Mouse (Mus musculus): ENCODE data around the gene Sez6l2. TPM values are rescaled to one million over a fixed set of nuclear protein-coding genes. Genes with fewer than 3 reads are reported as not detected.

Sez6l2 gene
- polyA plus RNA-seq, 1 experiment from 2014 or later, result 13.8 TPM

GRCm38 (mm10) chr7:126941171-126941570 lies 9.2 kb upstream of the Sez6l2 start:
- H3K4me3 ChIP-seq, result no peak overlapping the region
- no peaks in the 10 kb centered on the region for H3K27me3 ChIP-seq
- H3K36me3 ChIP-seq, result peaks cover 40% of the 10 kb centered on the region
- H3K9ac ChIP-seq (replicated peaks), result no peak overlapping the region
- H3K27ac ChIP-seq (replicated peaks), result no peak overlapping the region
- no peak overlapping the region for H3K4me2 ChIP-seq (replicated peaks)
- H3K9me3 ChIP-seq, result no peaks in the 10 kb centered on the region
- peaks cover 11% of the 10 kb centered on the region for H3K4me1 ChIP-seq
- 57% methylated on average over 6 of the region's 6 CpGs for WGBS
- ATAC-seq (ENCODE audit: low FRiP score, low read depth), result no peak

DNA sequence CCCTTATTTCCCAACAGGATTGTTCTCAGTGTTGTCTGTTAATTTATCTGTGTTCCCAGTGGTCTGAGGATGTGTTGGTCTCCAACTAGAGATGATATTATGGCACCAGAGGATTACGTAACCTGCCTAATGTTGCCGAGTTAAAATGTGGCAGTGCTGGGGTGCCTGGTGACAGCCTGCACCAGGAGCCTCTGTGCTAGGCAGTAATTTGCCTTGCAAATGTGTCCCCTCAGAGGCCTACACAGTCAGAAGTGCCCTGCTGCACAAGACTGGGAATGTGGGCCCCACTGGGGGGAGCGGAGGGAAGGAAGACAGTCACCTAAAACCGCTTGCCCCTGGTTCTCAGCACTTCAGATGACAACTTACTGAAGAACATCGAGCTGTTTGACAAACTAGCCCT lies 8.6 kb upstream of the Sez6l2 start:
- Histone ChIP-seq H3K27me3 (no peaks in the 10 kb centered on the region), H3K36me3 (peaks cover 36% of the 10 kb centered on the region), H3K9ac (replicated peaks) (no peak overlapping the region), H3K4me2 (replicated peaks) (no peak overlapping the region), H3K4me1 (peaks cover 11% of the 10 kb centered on the region), H3K27ac (replicated peaks) (0 out of 2 replicates have a peak overlapping the region, but pooled peaks have one; percentile 20), H3K4me3 (no peak overlapping the region), H3K9me3 (no peaks in the 10 kb centered on the region)
- WGBS, result 46% methylated on average over 5 of the region's 5 CpGs
- no peak for ATAC-seq (ENCODE audit: low FRiP score, low read depth)

DNA sequence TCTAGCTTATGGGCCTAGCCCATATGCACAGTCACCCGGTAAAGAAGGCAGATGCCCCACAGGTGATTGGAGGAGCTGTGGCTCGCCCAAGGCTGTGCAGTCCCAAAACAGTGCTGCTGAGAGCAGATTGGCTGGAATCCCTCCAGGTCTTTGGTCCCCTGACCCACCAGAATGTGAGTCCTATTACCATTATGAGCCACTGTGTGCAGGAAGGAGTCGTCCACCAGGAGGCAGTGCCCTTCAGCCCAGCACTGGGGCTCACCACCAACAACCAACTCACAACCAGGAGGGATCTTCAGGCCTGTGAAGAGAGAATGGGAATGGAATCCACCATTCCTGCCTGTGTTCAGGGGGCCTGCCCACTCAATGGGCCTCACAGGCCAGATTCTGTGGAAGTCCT lies 3.8 kb upstream of the Sez6l2 start:
- H3K36me3 ChIP-seq, result peaks cover 25% of the 10 kb centered on the region
- H3K27me3 ChIP-seq, result peaks cover 27% of the 10 kb centered on the region
- no peak overlapping the region for H3K4me2 ChIP-seq (replicated peaks)
- H3K4me3 ChIP-seq, result no peak overlapping the region
- no peaks in the 10 kb centered on the region for H3K9me3 ChIP-seq
- ATAC-seq (ENCODE audit: low FRiP score, low read depth), result no peak
- H3K9ac ChIP-seq (replicated peaks), result no peak overlapping the region
- H3K4me1 ChIP-seq, result peaks cover 26% of the 10 kb centered on the region
- no peak overlapping the region for H3K27ac ChIP-seq (replicated peaks)
- WGBS, result 44% methylated on average over 3 of the region's 3 CpGs

DNA sequence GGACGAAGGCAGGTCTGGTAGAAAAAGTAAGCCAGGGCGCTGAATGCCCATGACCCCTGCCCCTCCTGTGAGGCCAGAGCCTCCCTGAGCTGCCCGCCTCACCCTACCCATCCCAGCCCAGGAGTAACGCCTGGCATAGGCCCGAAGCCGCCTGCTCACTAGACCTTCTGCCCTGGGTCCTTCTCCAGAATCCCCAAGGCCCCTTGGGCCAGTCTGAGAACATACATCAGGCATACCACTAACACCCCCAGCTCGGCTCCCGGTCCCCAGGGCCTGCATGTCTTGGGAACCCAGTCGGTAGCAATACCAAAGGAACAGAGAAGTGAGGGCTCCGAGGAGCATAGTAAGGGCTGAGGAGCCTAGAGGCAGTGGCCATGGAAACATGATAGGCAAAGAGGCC lies 1.7 kb upstream of the Sez6l2 start:
- Histone ChIP-seq H3K9ac (replicated peaks) (peak overlapping the region; percentile 68), H3K27ac (replicated peaks) (peak overlapping the region; percentile 87), H3K36me3 (peaks cover 15% of the 10 kb centered on the region; the same call in 1 of the 2 replicates), H3K4me1 (peaks cover 34% of the 10 kb centered on the region), H3K4me2 (replicated peaks) (peak overlapping the region; percentile 98), H3K27me3 (peaks cover 43% of the 10 kb centered on the region), H3K9me3 (no peaks in the 10 kb centered on the region), H3K4me3 (peak overlapping the region; percentile 51)
- 75% methylated on average over 9 of the region's 10 CpGs for WGBS
- ATAC-seq (ENCODE audit: low FRiP score, low read depth), result no peak

DNA sequence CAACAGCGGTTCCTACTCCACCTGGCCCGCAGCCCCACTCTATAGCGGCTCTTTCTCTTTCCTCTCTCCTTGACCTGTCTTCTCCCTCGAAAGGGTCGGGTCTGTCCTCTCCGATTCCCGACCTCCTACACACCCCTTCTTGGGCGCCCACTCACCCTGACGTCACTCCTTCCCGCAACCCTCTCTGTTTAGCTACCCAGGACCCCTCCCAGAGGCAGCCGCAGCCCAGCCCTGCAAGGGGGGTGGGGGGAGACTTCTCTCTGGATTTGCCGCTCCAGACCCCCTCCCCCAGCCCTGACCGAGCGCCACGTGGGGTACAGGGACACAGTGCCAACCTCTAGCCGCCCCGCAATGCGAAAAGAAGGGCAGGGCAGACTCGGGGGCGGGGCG lies 965 bp upstream of the Sez6l2 start, which contains the start of gene Asphd1:
Asphd1 (minus strand) TSS at position 180 of the 390 bp plus-strand sequence.
- under 1% methylated on average over 21 of the region's 21 CpGs for WGBS
- peak within 1 kb of the TSS; percentile 98 for H3K4me2 ChIP-seq (replicated peaks)
- H3K4me1 ChIP-seq, result peaks cover 34% of the 10 kb centered on the region
- H3K36me3 ChIP-seq, result peaks cover 15% of the 10 kb centered on the region; the same call in 1 of the 2 replicates
- peak within 1 kb of the TSS; percentile 68 for H3K9ac ChIP-seq (replicated peaks)
- peak within 1 kb of the TSS; percentile 51 for H3K4me3 ChIP-seq
- no peaks in the 10 kb centered on the region for H3K9me3 ChIP-seq
- peaks cover 45% of the 10 kb centered on the region for H3K27me3 ChIP-seq
- peak; percentile 52 for ATAC-seq (ENCODE audit: low FRiP score, low read depth)
- peak within 1 kb of the TSS; percentile 87 for H3K27ac ChIP-seq (replicated peaks)

GRCm38 (mm10) chr7:126950647-126951615 lies 568 bp downstream of the Sez6l2 start:
- Histone ChIP-seq H3K27ac (replicated peaks) (peak overlapping the region; percentile 87), H3K9ac (replicated peaks) (peak overlapping the region; percentile 68), H3K9me3 (no peaks in the 10 kb centered on the region), H3K36me3 (0 out of 2 replicates have a peak, but pooled peaks cover 5% of the 10 kb centered on the region), H3K4me2 (replicated peaks) (peak overlapping the region; percentile 98), H3K4me3 (peak overlapping the region; percentile 51), H3K27me3 (peaks cover 45% of the 10 kb centered on the region), H3K4me1 (peaks cover 34% of the 10 kb centered on the region)
- 4% methylated on average over 26 of the region's 26 CpGs for WGBS
- peak; percentile 17; the same call in 1 of the 2 replicates for ATAC-seq (ENCODE audit: low FRiP score, low read depth)

DNA sequence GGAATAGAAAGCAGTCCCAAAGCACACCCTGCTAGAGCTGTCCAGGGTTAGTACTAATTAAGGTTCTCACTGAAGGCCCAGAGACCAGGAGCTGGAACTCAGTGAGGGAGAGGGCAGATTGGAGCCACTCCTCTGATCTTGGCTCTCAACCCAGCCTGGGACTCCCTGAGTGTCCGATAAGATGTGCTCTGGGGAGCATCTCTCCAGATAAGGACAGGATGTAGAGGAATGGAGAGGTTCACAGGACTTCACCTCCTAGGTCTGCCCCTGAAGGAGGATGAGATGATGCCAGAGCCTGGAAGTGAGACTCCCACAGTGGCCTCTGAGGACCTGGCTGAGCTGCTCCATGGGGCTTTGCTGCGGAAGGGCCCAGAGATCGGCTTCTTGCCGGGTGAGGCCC lies 1.4 kb downstream of the Sez6l2 start:
- Histone ChIP-seq H3K4me3 (peak overlapping the region; percentile 51), H3K4me2 (replicated peaks) (peak overlapping the region; percentile 98), H3K9ac (replicated peaks) (peak overlapping the region; percentile 68), H3K27ac (replicated peaks) (peak overlapping the region; percentile 30; the same call in 1 of the 2 replicates), H3K4me1 (peaks cover 34% of the 10 kb centered on the region), H3K27me3 (peaks cover 45% of the 10 kb centered on the region), H3K36me3 (0 out of 2 replicates have a peak, but pooled peaks cover 5% of the 10 kb centered on the region), H3K9me3 (no peaks in the 10 kb centered on the region)
- 18% methylated on average over 4 of the region's 4 CpGs for WGBS
- no peak for ATAC-seq (ENCODE audit: low FRiP score, low read depth)

DNA sequence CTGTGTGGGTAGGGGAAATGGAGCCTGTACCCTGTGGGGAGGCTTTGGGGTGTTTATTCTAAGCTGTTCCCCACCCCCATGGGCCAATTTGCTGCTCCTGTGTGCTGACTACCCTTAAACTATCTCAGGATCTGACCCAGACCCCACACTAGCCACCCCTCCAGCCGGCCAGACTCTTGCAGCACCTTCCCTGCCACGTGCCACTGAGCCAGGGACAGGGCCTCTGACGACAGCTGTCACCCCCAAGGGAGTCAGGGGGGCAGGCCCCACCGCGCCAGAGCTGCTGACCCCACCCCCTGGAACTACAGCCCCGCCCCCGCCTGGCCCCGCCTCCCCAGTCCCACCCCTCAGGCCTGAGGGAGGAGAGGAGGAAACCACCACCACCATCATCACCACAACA lies 2.3 kb downstream of the Sez6l2 start:
- 2% methylated on average over 5 of the region's 8 CpGs for WGBS
- Histone ChIP-seq H3K4me2 (replicated peaks) (peak overlapping the region; percentile 98), H3K4me1 (peaks cover 34% of the 10 kb centered on the region), H3K27ac (replicated peaks) (no peak overlapping the region), H3K4me3 (peak overlapping the region; percentile 51), H3K9ac (replicated peaks) (peak overlapping the region; percentile 68; the same call in 1 of the 2 replicates), H3K9me3 (no peaks in the 10 kb centered on the region), H3K36me3 (no peaks in the 10 kb centered on the region), H3K27me3 (peaks cover 45% of the 10 kb centered on the region)
- ATAC-seq (ENCODE audit: low FRiP score, low read depth), result no peak

DNA sequence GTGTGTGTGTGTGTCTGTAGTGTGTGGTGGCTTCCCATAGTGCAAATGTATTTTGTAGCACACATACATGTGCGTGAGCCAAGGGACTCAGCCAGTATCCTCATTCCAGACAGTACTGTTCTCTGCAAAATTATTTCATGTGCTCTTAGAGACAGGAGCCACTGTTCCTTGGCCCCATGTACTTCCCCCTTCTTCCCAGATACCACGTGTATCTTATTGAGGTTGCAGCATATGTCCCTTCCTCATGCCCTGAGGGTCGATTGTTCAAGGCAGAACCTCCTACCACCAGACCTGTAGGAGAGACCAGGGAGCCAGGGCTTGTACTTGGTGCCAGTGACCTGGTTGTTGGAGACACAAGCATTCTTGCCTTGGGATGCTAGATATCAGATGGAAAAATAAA lies 4.8 kb downstream of the Sez6l2 start:
- Histone ChIP-seq H3K27ac (replicated peaks) (no peak overlapping the region), H3K27me3 (peaks cover 32% of the 10 kb centered on the region), H3K4me3 (no peak overlapping the region), H3K9me3 (no peaks in the 10 kb centered on the region), H3K9ac (replicated peaks) (no peak overlapping the region), H3K4me1 (peaks cover 21% of the 10 kb centered on the region), H3K36me3 (peaks cover 9% of the 10 kb centered on the region; the same call in 1 of the 2 replicates), H3K4me2 (replicated peaks) (no peak overlapping the region)
- no peak for ATAC-seq (ENCODE audit: low FRiP score, low read depth)
- 62% methylated on average over 3 of the region's 3 CpGs for WGBS

- Histone ChIP-seq H3K27me3 (peaks cover 34% of the 10 kb centered on the region), H3K4me1 (no peaks in the 10 kb centered on the region), H3K4me3 (no peak overlapping the region), H3K36me3 (peaks cover 24% of the 10 kb centered on the region), H3K9me3 (no peaks in the 10 kb centered on the region), H3K4me2 (replicated peaks) (no peak overlapping the region), H3K27ac (replicated peaks) (no peak overlapping the region), H3K9ac (replicated peaks) (no peak overlapping the region)
- 78% methylated on average over 8 of the region's 9 CpGs for WGBS
- ATAC-seq (ENCODE audit: low FRiP score, low read depth), result no peak
Observed at GRCm38 (mm10) chr7:126959780-126960179, 9.4 kb downstream of the Sez6l2 start.

GRCm38 (mm10) chr7:126961095-126961494 lies 10.7 kb downstream of the Sez6l2 start:
- Histone ChIP-seq H3K9me3 (no peaks in the 10 kb centered on the region), H3K27ac (replicated peaks) (no peak overlapping the region), H3K4me2 (replicated peaks) (no peak overlapping the region), H3K9ac (replicated peaks) (no peak overlapping the region), H3K4me3 (no peak overlapping the region), H3K36me3 (peaks cover 24% of the 10 kb centered on the region), H3K4me1 (no peaks in the 10 kb centered on the region), H3K27me3 (peaks cover 34% of the 10 kb centered on the region)
- no peak for ATAC-seq (ENCODE audit: low FRiP score, low read depth)
- WGBS, result 88% methylated on average over 5 of the region's 5 CpGs

DNA sequence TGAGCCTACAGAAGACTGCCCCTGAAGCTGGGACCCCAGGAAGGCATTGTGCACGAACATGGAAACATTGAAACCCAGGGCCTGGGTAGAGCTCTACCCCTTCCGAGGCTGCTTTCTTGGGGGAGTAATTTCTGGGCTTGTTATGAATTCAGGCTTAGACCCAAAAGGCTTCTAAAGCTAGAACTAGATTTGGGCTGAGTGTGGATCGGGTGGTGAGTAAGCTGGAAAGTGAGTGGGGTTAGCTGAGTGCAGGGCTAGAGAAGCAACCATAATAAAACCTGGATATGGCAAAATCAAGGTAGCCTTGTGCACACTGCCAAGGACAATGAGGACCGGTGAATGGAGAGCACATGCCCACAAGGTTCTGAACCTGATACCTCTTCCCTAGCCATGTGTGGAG lies 11.6 kb downstream of the Sez6l2 start:
- H3K9me3 ChIP-seq, result no peaks in the 10 kb centered on the region
- no peak overlapping the region for H3K9ac ChIP-seq (replicated peaks)
- no peak for ATAC-seq (ENCODE audit: low FRiP score, low read depth)
- no peak overlapping the region for H3K4me3 ChIP-seq
- H3K27me3 ChIP-seq, result peaks cover 34% of the 10 kb centered on the region
- H3K4me1 ChIP-seq, result no peaks in the 10 kb centered on the region
- WGBS, result 89% methylated on average over 4 of the region's 4 CpGs
- H3K4me2 ChIP-seq (replicated peaks), result no peak overlapping the region
- H3K36me3 ChIP-seq, result peaks cover 24% of the 10 kb centered on the region
- no peak overlapping the region for H3K27ac ChIP-seq (replicated peaks)

All from midbrain, embryonic 12.5 days (tissue).